Mouse (Mus musculus): ENCODE measurements at regions not wholly inside any gene's neighbourhood (a gene's known extent, or its start where the extent isn't known, plus 50 kb on each side); places are given as distances from the start of the nearest gene placed in this dataset.

DNA sequence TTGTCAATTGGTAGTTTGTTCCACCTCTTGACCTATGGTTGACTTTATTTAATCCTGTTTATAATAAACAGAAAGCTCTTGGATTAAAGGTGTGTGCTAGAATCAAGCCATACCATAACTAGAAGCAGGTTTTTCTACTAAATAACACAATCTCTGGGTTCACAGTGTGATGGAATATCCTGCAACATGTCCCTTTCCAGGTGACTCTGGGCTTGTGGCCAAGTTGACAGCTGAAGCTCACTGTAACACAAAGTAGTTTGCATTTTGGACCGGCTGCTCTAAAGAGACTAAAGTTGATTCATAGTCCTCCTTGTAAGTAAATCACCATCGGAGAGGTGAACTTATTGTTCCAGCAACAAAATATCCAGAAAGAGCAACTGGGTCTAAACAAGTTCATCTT is 149.3 kb upstream of the Kctd3 start:
- Histone ChIP-seq H3K9me3 (replicated peaks; ENCODE audit: control insufficient read depth, low read length) (no peaks in the 10 kb centered on the region), H3K27me3 (ENCODE audit: control insufficient read depth, insufficient read depth, low read length) (no peaks in the 10 kb centered on the region), H3K9ac (ENCODE audit: low read depth, low read length) (no peak overlapping the region), H3K27ac (ENCODE audit: low read depth, low read length) (no peak overlapping the region), H3K4me1 (ENCODE audit: control insufficient read depth, insufficient read depth, low read length) (no peaks in the 10 kb centered on the region; the same call in 1 of the 2 replicates), H3K36me3 (ENCODE audit: control insufficient read depth, insufficient read depth, low read length) (no peaks in the 10 kb centered on the region), H3K4me2 (no peak overlapping the region), H3K4me3 (ENCODE audit: low read depth, low read length) (no peak overlapping the region)
- no peak for ATAC-seq (replicated peaks; ENCODE audit: insufficient number of reproducible peaks, low FRiP score, low TSS enrichment)
- 86% methylated on average over 2 of the region's 2 CpGs for WGBS (ENCODE audit: insufficient replicate concordance)

DNA sequence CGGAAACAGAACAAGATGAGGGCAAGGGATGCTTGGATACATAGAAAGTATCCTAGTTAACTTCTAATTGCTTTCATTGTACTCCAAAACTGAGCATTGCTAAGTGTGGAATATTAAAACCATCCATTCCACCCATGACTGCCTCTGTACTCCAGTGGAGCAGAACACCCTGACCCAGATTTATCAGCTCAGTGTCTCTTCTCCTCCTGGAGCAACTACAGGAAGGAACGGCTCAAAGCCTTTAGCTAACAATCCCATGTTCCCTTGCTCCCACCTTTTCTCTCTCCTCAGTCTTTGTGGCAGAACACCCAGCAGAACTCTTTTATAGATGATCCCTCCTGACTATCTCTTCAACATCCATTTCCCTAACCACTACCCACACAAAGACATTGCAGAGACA is 146.7 kb upstream of the Kctd3 start:
- H3K27ac ChIP-seq (ENCODE audit: low read depth, low read length) = no peak overlapping the region
- ATAC-seq (replicated peaks; ENCODE audit: insufficient number of reproducible peaks, low FRiP score, low TSS enrichment) = no peak
- no peaks in the 10 kb centered on the region; the same call in 1 of the 2 replicates for H3K4me1 ChIP-seq (ENCODE audit: control insufficient read depth, insufficient read depth, low read length)
- H3K9me3 ChIP-seq (replicated peaks; ENCODE audit: control insufficient read depth, low read length) = no peaks in the 10 kb centered on the region
- H3K9ac ChIP-seq (ENCODE audit: low read depth, low read length) = no peak overlapping the region
- no peaks in the 10 kb centered on the region for H3K36me3 ChIP-seq (ENCODE audit: control insufficient read depth, insufficient read depth, low read length)
- H3K4me3 ChIP-seq (ENCODE audit: low read depth, low read length) = no peak overlapping the region
- no peaks in the 10 kb centered on the region for H3K27me3 ChIP-seq (ENCODE audit: control insufficient read depth, insufficient read depth, low read length)
- H3K4me2 ChIP-seq = no peak overlapping the region
- WGBS (ENCODE audit: insufficient replicate concordance) = 69% methylated on average over 2 of the region's 2 CpGs

DNA sequence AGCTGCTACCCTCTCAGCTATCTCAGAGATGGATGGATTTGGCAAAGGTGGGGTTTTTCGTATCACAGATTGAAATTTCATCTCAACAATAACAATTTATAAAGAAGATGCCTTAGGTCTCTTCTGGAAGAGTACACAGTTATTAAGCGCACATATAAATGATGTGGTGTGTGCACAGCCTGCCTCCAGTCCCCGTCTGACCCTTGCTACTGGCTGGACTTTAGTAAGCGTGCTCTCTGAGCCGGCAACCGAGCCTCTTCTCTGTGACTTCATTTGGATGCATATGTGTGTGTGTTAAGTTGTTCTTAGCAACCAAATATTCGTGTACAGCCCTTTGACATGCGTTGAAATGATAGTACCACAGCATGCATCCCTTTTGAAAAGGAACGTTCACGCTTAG is 145.5 kb upstream of the Kctd3 start:
- Histone ChIP-seq H3K4me2 (no peak overlapping the region), H3K36me3 (ENCODE audit: control insufficient read depth, insufficient read depth, low read length) (no peaks in the 10 kb centered on the region), H3K9me3 (replicated peaks; ENCODE audit: control insufficient read depth, low read length) (no peaks in the 10 kb centered on the region), H3K9ac (ENCODE audit: low read depth, low read length) (no peak overlapping the region), H3K27ac (ENCODE audit: low read depth, low read length) (no peak overlapping the region), H3K27me3 (ENCODE audit: control insufficient read depth, insufficient read depth, low read length) (no peaks in the 10 kb centered on the region), H3K4me3 (ENCODE audit: low read depth, low read length) (no peak overlapping the region), H3K4me1 (ENCODE audit: control insufficient read depth, insufficient read depth, low read length) (no peaks in the 10 kb centered on the region; the same call in 1 of the 2 replicates)
- WGBS (ENCODE audit: insufficient replicate concordance) = 85% methylated on average over 10 of the region's 10 CpGs
- ATAC-seq (replicated peaks; ENCODE audit: insufficient number of reproducible peaks, low FRiP score, low TSS enrichment) = no peak

DNA sequence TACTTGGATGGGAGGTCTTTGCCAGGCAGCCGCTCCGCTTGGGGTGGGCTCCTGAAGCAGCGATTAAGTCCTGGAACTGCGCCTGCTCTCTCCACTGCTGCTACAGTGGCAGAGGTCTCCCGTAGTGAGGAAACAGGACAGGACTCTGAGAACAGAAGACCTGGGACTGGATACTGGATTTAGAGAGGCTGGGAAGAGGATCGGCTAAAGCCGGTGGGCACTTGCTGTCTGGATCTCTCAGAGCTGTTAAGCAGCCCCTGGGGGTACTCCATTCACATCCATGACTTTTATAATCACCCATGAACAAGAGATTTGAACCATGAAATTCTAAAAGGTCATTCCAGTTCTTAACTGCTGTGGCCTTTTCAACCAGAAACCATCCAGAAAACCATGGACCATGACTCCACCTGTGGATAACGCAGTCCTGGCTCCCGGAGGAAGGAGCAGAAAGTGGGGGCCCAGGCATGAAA is 135.4 kb upstream of the Kctd3 start:
- 68% methylated on average over 9 of the region's 9 CpGs for WGBS (ENCODE audit: insufficient replicate concordance)
- H3K27me3 ChIP-seq (ENCODE audit: control insufficient read depth, insufficient read depth, low read length) = no peaks in the 10 kb centered on the region; the same call in 1 of the 2 replicates
- no peak for ATAC-seq (replicated peaks; ENCODE audit: insufficient number of reproducible peaks, low FRiP score, low TSS enrichment)
- no peak overlapping the region for H3K9ac ChIP-seq (ENCODE audit: low read depth, low read length)
- no peak overlapping the region for H3K4me3 ChIP-seq (ENCODE audit: low read depth, low read length)
- no peak overlapping the region for H3K4me2 ChIP-seq
- no peak overlapping the region for H3K27ac ChIP-seq (ENCODE audit: low read depth, low read length)
- no peaks in the 10 kb centered on the region for H3K9me3 ChIP-seq (replicated peaks; ENCODE audit: control insufficient read depth, low read length)
- H3K36me3 ChIP-seq (ENCODE audit: control insufficient read depth, insufficient read depth, low read length) = no peaks in the 10 kb centered on the region
- H3K4me1 ChIP-seq (ENCODE audit: control insufficient read depth, insufficient read depth, low read length) = no peaks in the 10 kb centered on the region; the same call in 1 of the 2 replicates

DNA sequence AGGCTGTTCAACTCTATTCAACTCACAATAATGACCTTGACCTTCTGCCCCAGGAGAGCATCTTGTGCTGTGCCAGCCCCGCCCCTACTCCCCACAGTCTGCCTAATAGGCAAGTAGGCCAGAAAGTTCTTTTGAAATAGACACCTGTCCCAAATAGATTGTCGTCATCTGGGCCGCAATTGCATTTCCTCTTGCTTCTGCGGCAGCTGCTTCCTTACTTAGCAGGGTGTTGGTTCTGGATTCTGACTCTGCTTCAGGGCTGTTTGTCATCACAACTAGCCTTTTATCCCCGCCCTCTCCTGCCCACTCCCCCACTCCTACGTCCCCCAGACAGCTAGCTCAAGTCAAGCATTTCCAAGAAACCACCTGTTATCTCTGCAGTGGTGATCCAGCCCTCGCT is 134.9 kb upstream of the Kctd3 start:
- Histone ChIP-seq H3K4me3 (ENCODE audit: low read depth, low read length) (no peak overlapping the region), H3K27ac (ENCODE audit: low read depth, low read length) (no peak overlapping the region), H3K9me3 (replicated peaks; ENCODE audit: control insufficient read depth, low read length) (no peaks in the 10 kb centered on the region), H3K27me3 (ENCODE audit: control insufficient read depth, insufficient read depth, low read length) (no peaks in the 10 kb centered on the region; the same call in 1 of the 2 replicates), H3K4me1 (ENCODE audit: control insufficient read depth, insufficient read depth, low read length) (no peaks in the 10 kb centered on the region; the same call in 1 of the 2 replicates), H3K36me3 (ENCODE audit: control insufficient read depth, insufficient read depth, low read length) (no peaks in the 10 kb centered on the region), H3K4me2 (no peak overlapping the region), H3K9ac (ENCODE audit: low read depth, low read length) (no peak overlapping the region)
- 67% methylated on average over 7 of the region's 7 CpGs for WGBS (ENCODE audit: insufficient replicate concordance)
- no peak for ATAC-seq (replicated peaks; ENCODE audit: insufficient number of reproducible peaks, low FRiP score, low TSS enrichment)

DNA sequence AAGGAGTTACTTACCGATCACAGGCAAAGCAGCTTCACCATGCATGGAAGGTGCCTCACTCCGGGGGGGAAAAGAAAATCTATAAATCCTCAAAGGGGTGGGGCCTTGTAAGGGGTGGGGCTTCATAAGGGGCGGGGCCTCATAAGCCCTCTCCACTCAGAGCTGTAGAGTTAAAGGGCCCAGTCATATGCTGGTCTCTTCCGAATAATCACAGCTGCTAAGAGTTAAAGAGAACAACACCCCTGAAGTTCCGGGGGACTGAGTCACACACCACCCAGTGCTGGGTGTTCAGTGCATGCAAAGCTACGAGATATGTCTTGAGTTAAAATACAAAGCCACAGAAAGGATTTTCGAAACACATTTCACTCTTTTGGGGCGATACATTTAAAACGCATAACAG is 134.1 kb upstream of the Kctd3 start:
- no peaks in the 10 kb centered on the region for H3K9me3 ChIP-seq (replicated peaks; ENCODE audit: control insufficient read depth, low read length)
- WGBS (ENCODE audit: insufficient replicate concordance) = 81% methylated on average over 9 of the region's 9 CpGs

DNA sequence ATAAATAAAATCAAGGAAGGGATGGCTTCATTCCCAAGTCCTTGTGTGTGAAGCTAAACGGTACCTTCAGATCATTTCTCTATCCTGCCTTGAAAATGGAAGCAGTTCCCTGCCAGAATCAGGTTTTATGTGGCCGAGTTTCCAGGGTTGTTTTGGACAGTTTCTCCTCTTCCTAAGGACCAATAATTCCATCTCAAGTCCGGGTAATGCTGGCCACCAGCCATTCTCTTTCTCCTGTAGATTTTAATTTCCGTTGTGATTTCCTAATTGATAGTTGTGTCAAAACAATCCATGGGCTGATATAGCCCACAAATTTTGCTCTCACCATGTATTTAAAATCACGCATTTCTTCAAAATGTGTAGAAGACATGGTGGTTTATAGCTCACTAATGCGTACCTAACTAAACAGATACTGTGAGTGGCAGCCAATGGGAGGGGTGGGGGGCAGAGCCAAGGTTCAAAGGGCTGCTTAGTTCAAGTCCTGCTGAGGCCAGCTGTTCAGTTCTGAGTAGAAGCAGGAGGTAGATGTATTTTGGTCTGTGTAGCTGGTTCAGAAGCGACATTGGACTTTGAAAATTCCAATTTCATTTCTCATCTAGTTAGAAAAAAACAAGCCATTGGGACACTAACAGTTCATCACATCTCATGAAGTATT is 129.2 kb upstream of the Kctd3 start:
- Histone ChIP-seq H3K9me3 (replicated peaks; ENCODE audit: control insufficient read depth, low read length) (no peaks in the 10 kb centered on the region), H3K36me3 (ENCODE audit: control insufficient read depth, insufficient read depth, low read length) (no peaks in the 10 kb centered on the region), H3K4me1 (ENCODE audit: control insufficient read depth, insufficient read depth, low read length) (no peaks in the 10 kb centered on the region), H3K27me3 (ENCODE audit: control insufficient read depth, insufficient read depth, low read length) (no peaks in the 10 kb centered on the region), H3K4me3 (ENCODE audit: low read depth, low read length) (no peak overlapping the region), H3K4me2 (no peak overlapping the region), H3K27ac (ENCODE audit: low read depth, low read length) (no peak overlapping the region), H3K9ac (ENCODE audit: low read depth, low read length) (no peak overlapping the region)
- no peak for ATAC-seq (replicated peaks; ENCODE audit: insufficient number of reproducible peaks, low FRiP score, low TSS enrichment)
- WGBS (ENCODE audit: insufficient replicate concordance) = 79% methylated on average over 7 of the region's 7 CpGs

More for the DNA sequence above, 134.1 kb upstream of the Kctd3 start:
- Histone ChIP-seq H3K9ac (ENCODE audit: low read depth, low read length) (no peak overlapping the region), H3K27ac (ENCODE audit: low read depth, low read length) (no peak overlapping the region), H3K4me3 (ENCODE audit: low read depth, low read length) (no peak overlapping the region), H3K4me1 (ENCODE audit: control insufficient read depth, insufficient read depth, low read length) (no peaks in the 10 kb centered on the region), H3K27me3 (ENCODE audit: control insufficient read depth, insufficient read depth, low read length) (no peaks in the 10 kb centered on the region; the same call in 1 of the 2 replicates), H3K36me3 (ENCODE audit: control insufficient read depth, insufficient read depth, low read length) (no peaks in the 10 kb centered on the region), H3K4me2 (no peak overlapping the region)
- no peak for ATAC-seq (replicated peaks; ENCODE audit: insufficient number of reproducible peaks, low FRiP score, low TSS enrichment)

DNA sequence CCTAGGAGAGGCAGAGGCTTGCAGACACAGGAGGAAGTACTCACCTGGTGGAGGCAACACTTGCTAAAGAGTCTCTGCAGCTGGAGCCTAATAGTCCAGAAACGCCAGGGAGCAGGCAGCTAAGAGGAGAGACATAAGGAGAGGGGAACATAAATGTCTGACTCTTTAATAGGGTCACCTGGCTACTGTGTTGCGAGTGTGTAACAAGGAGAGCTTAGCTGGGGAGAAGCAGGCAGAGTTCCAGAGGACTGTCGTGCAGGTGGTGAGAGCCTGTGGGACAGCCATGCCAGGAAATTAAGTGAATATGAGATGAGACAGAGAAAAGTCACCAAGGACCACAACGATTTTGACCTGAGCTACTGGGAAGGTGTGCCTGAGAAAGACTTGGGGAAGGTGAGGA is 128.2 kb upstream of the Kctd3 start:
- H3K27me3 ChIP-seq (ENCODE audit: control insufficient read depth, insufficient read depth, low read length) = no peaks in the 10 kb centered on the region
- H3K4me3 ChIP-seq (ENCODE audit: low read depth, low read length) = no peak overlapping the region
- no peaks in the 10 kb centered on the region for H3K9me3 ChIP-seq (replicated peaks; ENCODE audit: control insufficient read depth, low read length)
- no peak overlapping the region for H3K9ac ChIP-seq (ENCODE audit: low read depth, low read length)
- H3K4me2 ChIP-seq = no peak overlapping the region
- no peaks in the 10 kb centered on the region for H3K4me1 ChIP-seq (ENCODE audit: control insufficient read depth, insufficient read depth, low read length)
- ATAC-seq (replicated peaks; ENCODE audit: insufficient number of reproducible peaks, low FRiP score, low TSS enrichment) = no peak
- no peaks in the 10 kb centered on the region for H3K36me3 ChIP-seq (ENCODE audit: control insufficient read depth, insufficient read depth, low read length)
- no peak overlapping the region for H3K27ac ChIP-seq (ENCODE audit: low read depth, low read length)
- WGBS (ENCODE audit: insufficient replicate concordance) = 68% methylated on average over 4 of the region's 4 CpGs

DNA sequence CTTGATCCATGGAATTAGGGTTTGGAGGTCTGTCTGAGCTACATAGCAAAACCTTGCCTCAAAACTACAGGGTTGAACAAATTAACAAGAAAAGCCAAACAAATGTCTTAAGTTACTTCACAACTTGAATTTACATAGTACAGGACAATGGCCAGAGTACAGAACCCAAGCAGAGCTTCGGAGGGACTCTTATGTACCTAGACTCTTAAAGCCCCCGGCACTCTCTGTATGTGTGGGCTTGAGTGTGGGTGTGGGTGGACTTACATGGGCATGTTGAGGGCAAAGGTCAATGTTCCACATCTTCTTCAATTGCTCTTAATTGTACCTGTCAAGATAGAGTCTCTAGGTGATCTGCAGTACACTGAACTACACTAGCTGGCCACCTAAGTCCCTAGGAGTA is 121.1 kb upstream of the Kctd3 start:
- H3K4me1 ChIP-seq (ENCODE audit: control insufficient read depth, insufficient read depth, low read length) = no peaks in the 10 kb centered on the region
- H3K4me3 ChIP-seq (ENCODE audit: low read depth, low read length) = no peak overlapping the region
- H3K36me3 ChIP-seq (ENCODE audit: control insufficient read depth, insufficient read depth, low read length) = no peaks in the 10 kb centered on the region
- H3K27ac ChIP-seq (ENCODE audit: low read depth, low read length) = no peak overlapping the region
- H3K9ac ChIP-seq (ENCODE audit: low read depth, low read length) = no peak overlapping the region
- no peak for ATAC-seq (replicated peaks; ENCODE audit: insufficient number of reproducible peaks, low FRiP score, low TSS enrichment)
- H3K27me3 ChIP-seq (ENCODE audit: control insufficient read depth, insufficient read depth, low read length) = no peaks in the 10 kb centered on the region
- H3K9me3 ChIP-seq (replicated peaks; ENCODE audit: control insufficient read depth, low read length) = no peaks in the 10 kb centered on the region
- WGBS (ENCODE audit: insufficient replicate concordance) = 88% methylated on average over 2 of the region's 2 CpGs
- H3K4me2 ChIP-seq = no peak overlapping the region
